Mouse (Mus musculus): Measurements from ENCODE around the gene Cox8a.
A peak's percentile ranks its signal among the peaks of the same experiment; 100 is the strongest.

The Cox8a gene

GRCm38 (mm10) chr19:7217162-7217925 is at the start of gene Cox8a:
Gene Cox8a, minus strand, starts transcription at chr19:7217616.
- peak; percentile 97 for DNase-seq (ENCODE audit: low read depth)

GRCm38 (mm10) chr19:7266421-7266831 is 49.0 kb upstream of the Cox8a start:
- no peak for DNase-seq (ENCODE audit: low read depth)

- DNase-seq (ENCODE audit: low read depth), result no peak
Observed at GRCm38 (mm10) chr19:7265478-7266191, 48.2 kb upstream of the Cox8a start.

GRCm38 (mm10) chr19:7264766-7265331 is 47.4 kb upstream of the Cox8a start:
- DNase-seq (ENCODE audit: low read depth), result no peak

- DNase-seq (ENCODE audit: low read depth), result peak; percentile 74
Observed at GRCm38 (mm10) chr19:7264088-7264765, 46.8 kb upstream of the Cox8a start.

- DNase-seq (ENCODE audit: low read depth), result no peak
Observed at GRCm38 (mm10) chr19:7262592-7262991, 45.2 kb upstream of the Cox8a start.

- DNase-seq (ENCODE audit: low read depth), result no peak
Observed at GRCm38 (mm10) chr19:7261964-7262363, 44.5 kb upstream of the Cox8a start.

GRCm38 (mm10) chr19:7261476-7261875 is 44.1 kb upstream of the Cox8a start:
- no peak for DNase-seq (ENCODE audit: low read depth)

GRCm38 (mm10) chr19:7257881-7258280 is 40.5 kb upstream of the Cox8a start:
- no peak for DNase-seq (ENCODE audit: low read depth)

- DNase-seq (ENCODE audit: low read depth), result no peak
Observed at GRCm38 (mm10) chr19:7246021-7246420, 28.6 kb upstream of the Cox8a start.

GRCm38 (mm10) chr19:7240782-7241690 is 23.6 kb upstream of the Cox8a start, which contains the start of gene Naa40:
Gene Naa40, minus strand, starts transcription at chr19:7241183.
- peak; percentile 87 for DNase-seq (ENCODE audit: low read depth)

- no peak for DNase-seq (ENCODE audit: low read depth)
Observed at GRCm38 (mm10) chr19:7240291-7240690, 22.9 kb upstream of the Cox8a start.

- DNase-seq (ENCODE audit: low read depth), result no peak
Observed at GRCm38 (mm10) chr19:7239574-7239973, 22.2 kb upstream of the Cox8a start.

GRCm38 (mm10) chr19:7236742-7237141 is 19.3 kb upstream of the Cox8a start:
- no peak for DNase-seq (ENCODE audit: low read depth)

- DNase-seq (ENCODE audit: low read depth), result no peak
Observed at GRCm38 (mm10) chr19:7236011-7236410, 18.6 kb upstream of the Cox8a start.

GRCm38 (mm10) chr19:7235461-7235860 is 18.0 kb upstream of the Cox8a start:
- DNase-seq (ENCODE audit: low read depth), result no peak

GRCm38 (mm10) chr19:7234537-7235221 is 17.3 kb upstream of the Cox8a start:
- peak; percentile 69 for DNase-seq (ENCODE audit: low read depth)

GRCm38 (mm10) chr19:7226511-7226914 is 9.1 kb upstream of the Cox8a start:
- peak; percentile 44 for DNase-seq (ENCODE audit: low read depth)

- DNase-seq (ENCODE audit: low read depth), result no peak
Observed at GRCm38 (mm10) chr19:7225096-7225690, 7.8 kb upstream of the Cox8a start.

- no peak for DNase-seq (ENCODE audit: low read depth)
Observed at GRCm38 (mm10) chr19:7224253-7224652, 6.8 kb upstream of the Cox8a start.

All from c-Kit-positive CD71-negative TER-119-negative erythroid progenitor cells, embryonic 14.5 days (primary cell).